Mouse (Mus musculus): ENCODE measurements around the gene Ndufv1. TPM values are rescaled to one million over a fixed set of nuclear protein-coding genes. Genes with fewer than 3 reads are reported as not detected.

Ndufv1 gene
- polyA plus RNA-seq, 1 experiment: 170 TPM

DNA sequence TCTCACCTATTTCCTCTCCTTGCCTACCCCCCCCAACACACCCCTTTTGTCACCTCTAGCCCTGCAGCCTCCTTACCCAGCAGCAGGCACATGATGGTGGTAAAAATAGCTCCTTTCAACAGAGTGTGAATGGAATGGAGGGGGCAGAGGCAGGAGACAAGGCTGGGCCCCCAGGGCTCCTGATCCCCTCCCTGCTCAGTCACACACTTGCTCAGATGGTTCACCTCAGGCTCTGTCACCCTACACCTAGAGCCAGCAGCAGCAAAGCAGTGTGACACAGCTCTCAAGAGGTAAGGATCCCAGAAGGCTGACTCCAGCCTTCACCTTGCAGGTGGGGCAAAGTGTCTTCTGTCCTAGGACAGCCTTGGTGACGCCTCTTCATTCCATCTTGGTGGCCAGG is 9.5 kb downstream of the Ndufv1 start, which contains the start of gene Doc2g:
Doc2g (plus strand) TSS at position 202 of the 400 bp plus-strand sequence.
- TF ChIP-seq CTCF (IDR thresholded peaks at IDR 0.05; ENCODE audit: extremely low read depth, insufficient read length, insufficient replicate concordance, low read depth, low read length) (no peak), POLR2A (IDR thresholded peaks at IDR 0.05; ENCODE audit: low read depth, low read length) (no peak)
- no peak within 1 kb of the TSS for H3K4me3 ChIP-seq (ENCODE audit: low read depth, low read length)
- peaks cover 23% of the 10 kb centered on the region for H3K36me3 ChIP-seq (ENCODE audit: control insufficient read depth, insufficient read depth, low read length)
- no peak within 1 kb of the TSS for H3K27ac ChIP-seq (ENCODE audit: insufficient read depth, low read depth, low read length)
- peaks cover 25% of the 10 kb centered on the region for H3K4me1 ChIP-seq (ENCODE audit: control insufficient read depth, insufficient read depth, insufficient read length, low read length)
- WGBS: 97% methylated on average over 1 of the region's 1 CpGs
- H3K27me3 ChIP-seq (ENCODE audit: control insufficient read depth, insufficient read depth, low read length): no peaks in the 10 kb centered on the region

DNA sequence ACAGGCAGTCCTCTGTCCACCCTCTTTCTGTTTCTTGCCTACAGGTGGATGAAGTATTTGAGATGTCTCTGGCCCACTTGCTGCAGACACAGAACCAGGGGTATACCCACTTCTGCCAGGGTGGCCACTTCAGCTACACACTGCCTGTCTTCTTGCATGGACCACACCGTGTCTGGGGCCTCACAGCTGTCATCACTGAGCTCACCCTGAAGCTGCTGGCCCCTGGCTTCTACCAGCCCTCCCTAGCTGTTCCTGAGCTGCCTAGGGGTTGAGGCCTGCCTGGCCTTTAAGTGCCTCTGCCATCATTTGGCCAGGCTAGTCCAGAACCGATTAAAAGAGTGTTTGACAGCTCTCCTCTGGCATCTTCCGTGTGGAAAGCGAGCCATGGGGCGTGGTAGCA is 10.9 kb downstream of the Ndufv1 start:
- H3K4me1 ChIP-seq (ENCODE audit: control insufficient read depth, insufficient read depth, insufficient read length, low read length): peaks cover 32% of the 10 kb centered on the region
- TF ChIP-seq POLR2A (IDR thresholded peaks at IDR 0.05; ENCODE audit: low read depth, low read length) (no peak), CTCF (IDR thresholded peaks at IDR 0.05; ENCODE audit: extremely low read depth, insufficient read length, insufficient replicate concordance, low read depth, low read length) (no peak)
- no peaks in the 10 kb centered on the region for H3K27me3 ChIP-seq (ENCODE audit: control insufficient read depth, insufficient read depth, low read length)
- peaks cover 12% of the 10 kb centered on the region for H3K36me3 ChIP-seq (ENCODE audit: control insufficient read depth, insufficient read depth, low read length)
- no peak overlapping the region for H3K4me3 ChIP-seq (ENCODE audit: low read depth, low read length)
- no peak overlapping the region for H3K27ac ChIP-seq (ENCODE audit: insufficient read depth, low read depth, low read length)
- WGBS: 68% methylated on average over 5 of the region's 5 CpGs

DNA sequence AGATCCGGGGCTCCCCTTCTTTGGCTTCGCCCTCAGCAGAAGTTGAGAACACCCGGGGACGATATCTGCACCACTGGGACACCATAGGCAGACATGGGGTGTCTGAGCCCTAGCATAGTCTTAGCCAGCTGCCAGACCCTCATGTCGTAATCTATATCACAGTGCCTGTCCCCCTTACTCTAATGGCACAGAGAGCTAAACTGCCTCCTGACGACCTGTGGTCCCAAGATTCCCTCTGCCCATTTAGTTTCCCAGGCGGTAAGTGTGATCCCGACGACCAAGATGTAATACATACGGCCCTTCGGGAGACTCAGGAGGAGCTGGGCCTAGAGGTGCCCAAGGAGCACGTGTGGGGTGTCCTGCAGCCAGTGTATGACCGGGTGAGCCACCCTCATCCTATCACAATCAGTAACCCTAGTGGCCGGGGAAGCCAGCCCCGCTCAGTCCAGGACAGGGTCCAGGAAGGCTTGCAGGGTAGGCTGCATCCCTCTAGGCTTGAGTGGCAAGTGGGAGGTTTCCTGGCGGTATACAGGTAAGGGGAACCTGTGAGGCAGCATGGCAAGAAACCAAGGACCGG is 11.6 kb downstream of the Ndufv1 start:
- Histone ChIP-seq H3K4me3 (ENCODE audit: low read depth, low read length) (peak overlapping the region; percentile 71), H3K27ac (ENCODE audit: insufficient read depth, low read depth, low read length) (peak overlapping the region; percentile 92), H3K4me1 (ENCODE audit: control insufficient read depth, insufficient read depth, insufficient read length, low read length) (peaks cover 36% of the 10 kb centered on the region), H3K27me3 (ENCODE audit: control insufficient read depth, insufficient read depth, low read length) (no peaks in the 10 kb centered on the region), H3K36me3 (ENCODE audit: control insufficient read depth, insufficient read depth, low read length) (peaks cover 6% of the 10 kb centered on the region)
- 19% methylated on average over 17 of the region's 17 CpGs for WGBS
- TF ChIP-seq CTCF (IDR thresholded peaks at IDR 0.05; ENCODE audit: extremely low read depth, insufficient read length, insufficient replicate concordance, low read depth, low read length) (peak; percentile 10; the same call in 1 of the 2 replicates), POLR2A (IDR thresholded peaks at IDR 0.05; ENCODE audit: low read depth, low read length) (no peak)

DNA sequence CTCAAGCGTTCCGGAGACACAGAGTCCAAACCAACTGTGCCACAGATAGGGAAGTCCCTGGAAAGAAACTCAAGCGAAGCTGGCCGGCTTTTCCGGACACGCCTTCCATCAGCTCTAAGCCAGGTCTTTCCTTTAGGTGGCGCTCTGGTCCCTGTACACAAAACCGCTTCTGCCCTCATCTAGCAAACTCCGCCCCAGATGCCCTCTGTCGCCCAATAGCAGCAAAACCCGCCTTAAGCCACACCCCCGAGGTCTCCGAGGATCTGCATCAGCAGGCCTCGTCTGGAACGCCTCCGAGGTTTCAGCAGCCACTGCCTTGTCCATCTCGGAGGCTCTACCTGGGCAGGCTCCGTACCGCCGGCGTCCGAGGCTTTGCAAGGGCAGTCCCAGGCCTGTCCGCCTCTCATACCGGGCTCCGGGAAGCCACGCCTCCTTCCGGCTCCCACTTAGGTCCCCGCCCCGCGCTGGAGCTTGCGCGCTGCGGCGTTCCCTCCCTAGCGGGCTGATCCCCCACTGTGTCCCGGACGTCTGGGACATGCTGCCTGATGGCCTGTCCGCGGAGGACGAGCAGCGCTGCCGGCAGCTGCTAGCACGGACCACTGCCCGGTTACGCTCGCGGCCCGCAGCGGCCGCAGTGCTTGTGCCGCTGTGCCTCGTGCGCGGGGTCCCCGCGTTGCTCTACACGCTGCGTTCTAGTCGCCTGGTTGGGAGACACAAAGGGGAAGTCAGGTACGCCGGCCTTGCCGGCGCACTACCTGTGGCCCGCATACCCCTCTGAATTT is 12.3 kb downstream of the Ndufv1 start, which contains the start of the genes Nudt8 and Gm49405:
Nudt8 (plus strand) TSS at position 462 of the 782 bp plus-strand sequence.
Gm49405 (plus strand) TSS at position 508 of the 782 bp plus-strand sequence.
- Histone ChIP-seq H3K4me3 (ENCODE audit: low read depth, low read length) (peak within 1 kb of the TSS; percentile 71), H3K27ac (ENCODE audit: insufficient read depth, low read depth, low read length) (peak within 1 kb of the TSS; percentile 92), H3K36me3 (ENCODE audit: control insufficient read depth, insufficient read depth, low read length) (no peaks in the 10 kb centered on the region; the same call in 1 of the 2 replicates), H3K27me3 (ENCODE audit: control insufficient read depth, insufficient read depth, low read length) (no peaks in the 10 kb centered on the region), H3K4me1 (ENCODE audit: control insufficient read depth, insufficient read depth, insufficient read length, low read length) (peaks cover 36% of the 10 kb centered on the region)
- WGBS: under 1% methylated on average over 64 of the region's 64 CpGs
- TF ChIP-seq CTCF (IDR thresholded peaks at IDR 0.05; ENCODE audit: extremely low read depth, insufficient read length, insufficient replicate concordance, low read depth, low read length) (peak; percentile 80), POLR2A (IDR thresholded peaks at IDR 0.05; ENCODE audit: low read depth, low read length) (peak; percentile 83)

DNA sequence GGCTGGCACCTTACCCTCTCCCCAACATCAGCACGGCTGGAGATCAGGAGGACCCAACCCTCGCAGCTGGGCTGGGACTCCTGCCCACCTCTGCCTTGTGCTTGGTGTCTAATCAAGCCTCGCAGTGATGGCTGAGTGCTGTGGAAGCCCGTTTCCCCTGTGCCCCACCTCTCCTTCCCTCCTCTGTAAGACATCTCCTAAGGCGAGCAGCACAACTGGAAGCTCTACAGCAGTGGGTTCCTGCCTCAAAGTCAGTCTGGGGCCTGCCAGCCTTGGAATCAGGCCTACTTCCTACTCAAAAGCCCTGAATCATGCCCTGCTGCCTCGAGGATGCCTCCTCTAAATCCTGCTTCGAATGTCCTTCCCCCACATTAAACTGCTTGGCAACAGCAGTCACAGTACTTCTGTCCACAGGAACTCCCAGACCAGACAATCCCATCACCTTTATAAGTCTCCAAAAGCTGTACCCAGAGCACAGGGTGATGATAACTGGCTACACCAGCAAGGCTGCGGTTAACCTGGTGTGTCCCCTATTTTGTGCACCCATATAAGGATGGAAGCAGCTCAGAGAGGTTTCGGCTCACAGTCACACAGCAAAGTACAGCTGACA is 13.4 kb downstream of the Ndufv1 start:
- peaks cover 36% of the 10 kb centered on the region for H3K4me1 ChIP-seq (ENCODE audit: control insufficient read depth, insufficient read depth, insufficient read length, low read length)
- peak overlapping the region; percentile 90 for H3K27ac ChIP-seq (ENCODE audit: insufficient read depth, low read depth, low read length)
- no peaks in the 10 kb centered on the region for H3K27me3 ChIP-seq (ENCODE audit: control insufficient read depth, insufficient read depth, low read length)
- TF ChIP-seq CTCF (IDR thresholded peaks at IDR 0.05; ENCODE audit: extremely low read depth, insufficient read length, insufficient replicate concordance, low read depth, low read length) (0 out of 2 replicates have a peak, but pooled peaks have one; percentile 4), POLR2A (IDR thresholded peaks at IDR 0.05; ENCODE audit: low read depth, low read length) (no peak)
- no peaks in the 10 kb centered on the region for H3K36me3 ChIP-seq (ENCODE audit: control insufficient read depth, insufficient read depth, low read length)
- WGBS: 85% methylated on average over 9 of the region's 9 CpGs
- no peak overlapping the region for H3K4me3 ChIP-seq (ENCODE audit: low read depth, low read length)

DNA sequence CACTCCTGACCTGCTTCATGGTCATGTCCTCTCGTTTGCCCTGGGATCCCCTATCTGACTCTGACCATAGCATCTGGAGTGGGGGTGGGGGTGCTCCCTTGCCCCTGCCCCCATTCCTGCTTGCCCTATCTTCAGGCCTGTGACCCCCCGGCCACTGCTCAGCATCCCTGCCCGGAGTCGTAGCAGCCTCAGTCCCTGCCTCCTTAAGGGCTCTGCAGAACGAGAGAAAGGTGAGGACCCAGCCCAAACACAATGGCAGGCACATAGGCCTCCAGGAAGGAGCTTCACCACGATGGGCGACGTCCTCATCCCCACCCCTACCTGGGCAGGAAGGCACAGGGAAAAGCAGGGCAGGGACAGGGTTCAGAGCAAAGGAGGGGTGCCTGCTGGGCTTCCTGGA is 14.3 kb downstream of the Ndufv1 start:
- Histone ChIP-seq H3K27ac (ENCODE audit: insufficient read depth, low read depth, low read length) (no peak overlapping the region), H3K4me1 (ENCODE audit: control insufficient read depth, insufficient read depth, insufficient read length, low read length) (peaks cover 36% of the 10 kb centered on the region), H3K36me3 (ENCODE audit: control insufficient read depth, insufficient read depth, low read length) (no peaks in the 10 kb centered on the region), H3K27me3 (ENCODE audit: control insufficient read depth, insufficient read depth, low read length) (no peaks in the 10 kb centered on the region), H3K4me3 (ENCODE audit: low read depth, low read length) (no peak overlapping the region)
- no peak for TF ChIP-seq POLR2A (IDR thresholded peaks at IDR 0.05; ENCODE audit: low read depth, low read length)
- TF ChIP-seq CTCF (IDR thresholded peaks at IDR 0.05; ENCODE audit: extremely low read depth, insufficient read length, insufficient replicate concordance, low read depth, low read length): no peak
- 84% methylated on average over 8 of the region's 8 CpGs for WGBS
